Mouse (Mus musculus): ENCODE results near the gene Rere. TPM values are rescaled to one million over a fixed set of nuclear protein-coding genes. Genes with fewer than 3 reads are reported as not detected.
A peak's percentile ranks its signal among the peaks of the same experiment; 100 is the strongest.

The Rere gene
- polyA plus RNA-seq, 1 experiment from 2014 or later = 30.3 TPM

DNA sequence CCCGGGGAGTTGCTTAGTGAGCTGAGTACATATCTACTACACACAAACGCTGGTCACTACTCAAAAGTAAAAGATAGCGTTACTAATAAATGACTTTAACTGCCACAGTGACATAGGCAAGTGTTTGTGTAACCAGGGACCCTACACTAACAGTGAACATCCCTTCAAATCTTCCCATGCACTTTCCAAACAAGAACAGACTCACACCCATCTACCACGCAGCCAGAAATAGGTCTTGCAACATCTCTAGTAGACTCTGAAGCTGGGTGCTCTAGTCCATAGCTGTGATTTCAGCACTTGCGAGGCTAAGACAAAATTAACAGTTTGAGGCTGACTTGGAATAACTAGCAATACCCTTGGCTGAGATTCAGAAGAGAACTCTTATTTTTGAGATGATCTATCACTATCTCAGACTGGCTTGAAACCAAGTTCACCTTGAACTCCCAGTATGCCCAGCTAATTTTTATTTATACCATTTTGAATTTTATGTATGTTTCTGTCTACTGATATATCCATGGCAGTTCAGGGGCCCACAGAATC, 31.6 kb upstream of the Rere start:
- 65% methylated on average over 5 of the region's 5 CpGs for WGBS
- peaks cover 43% of the 10 kb centered on the region for H3K36me3 ChIP-seq (ENCODE audit: control insufficient read depth, insufficient read depth, low read length)

DNA sequence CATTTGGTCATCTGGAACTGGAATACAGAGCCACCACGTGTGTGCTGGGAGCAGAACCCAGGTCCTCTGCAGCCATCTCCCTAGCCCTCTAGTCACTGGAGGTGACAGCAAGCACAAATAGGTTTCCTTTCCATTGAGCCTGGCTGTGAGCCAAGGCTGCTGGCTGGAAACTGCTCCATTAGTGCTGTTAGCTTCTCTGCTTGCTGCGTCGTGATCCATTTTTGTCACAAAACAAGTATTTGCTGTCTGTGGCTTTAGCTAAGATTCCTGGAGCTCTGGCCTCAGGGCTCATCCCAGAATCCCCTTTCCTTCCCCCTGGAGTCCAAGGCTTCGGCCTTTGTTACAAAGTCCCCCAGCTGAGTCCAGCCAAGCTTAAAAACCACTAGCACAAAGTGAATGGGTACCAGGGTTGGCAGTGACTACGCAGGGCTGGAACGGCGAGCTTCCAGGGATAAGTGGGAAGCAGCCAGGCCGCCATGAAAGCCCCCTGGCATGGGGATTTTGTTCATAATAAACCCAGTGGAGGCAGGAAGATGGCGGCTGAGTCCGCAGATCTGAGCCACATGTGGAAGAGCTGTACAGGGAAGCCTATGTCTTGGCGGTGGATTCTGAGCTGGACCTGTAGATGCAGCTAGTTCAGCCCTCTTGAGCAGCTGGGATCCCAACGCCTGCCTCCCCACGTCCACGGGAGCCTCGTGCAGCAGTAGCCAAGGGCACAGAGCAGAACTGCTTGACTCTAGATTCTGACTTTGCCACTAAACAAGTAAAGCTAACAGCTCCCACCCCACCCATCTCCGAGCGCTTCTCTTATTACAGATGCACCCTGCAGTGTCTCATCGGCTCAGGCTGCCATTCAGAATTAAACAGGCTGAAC, 30.7 kb upstream of the Rere start:
- H3K9me3 ChIP-seq (ENCODE audit: control insufficient read depth, low read length) = no peaks in the 10 kb centered on the region
- H3K4me1 ChIP-seq (replicated peaks; ENCODE audit: control insufficient read depth, insufficient read depth, low read length) = 0 out of 2 replicates have a peak, but pooled peaks cover 2% of the 10 kb centered on the region
- WGBS = 54% methylated on average over 18 of the region's 18 CpGs
- H3K9ac ChIP-seq (ENCODE audit: low read length) = no peak overlapping the region
- H3K4me3 ChIP-seq (ENCODE audit: low read length) = no peak overlapping the region
- no peak overlapping the region for H3K4me2 ChIP-seq (ENCODE audit: low read depth, low read length)
- no peaks in the 10 kb centered on the region for H3K27me3 ChIP-seq (ENCODE audit: control insufficient read depth, insufficient read depth, low read depth, low read length)
- peak overlapping the region; percentile 39; the same call in 1 of the 2 replicates for H3K27ac ChIP-seq (ENCODE audit: low read length)
- ATAC-seq (ENCODE audit: low read depth) = no peak
- H3K36me3 ChIP-seq (ENCODE audit: control insufficient read depth, insufficient read depth, low read length) = peaks cover 38% of the 10 kb centered on the region

More for the DNA sequence above, 31.6 kb upstream of the Rere start:
- Histone ChIP-seq H3K4me2 (ENCODE audit: low read depth, low read length) (no peak overlapping the region), H3K4me1 (replicated peaks; ENCODE audit: control insufficient read depth, insufficient read depth, low read length) (0 out of 2 replicates have a peak, but pooled peaks cover 2% of the 10 kb centered on the region), H3K27ac (ENCODE audit: low read length) (no peak overlapping the region), H3K27me3 (ENCODE audit: control insufficient read depth, insufficient read depth, low read depth, low read length) (no peaks in the 10 kb centered on the region), H3K4me3 (ENCODE audit: low read length) (no peak overlapping the region), H3K9ac (ENCODE audit: low read length) (no peak overlapping the region), H3K9me3 (ENCODE audit: control insufficient read depth, low read length) (no peaks in the 10 kb centered on the region)
- ATAC-seq (ENCODE audit: low read depth) = no peak

GRCm38 (mm10) chr4:150254416-150254815, 27.0 kb upstream of the Rere start:
- Histone ChIP-seq H3K4me2 (ENCODE audit: low read depth, low read length) (no peak overlapping the region), H3K4me1 (replicated peaks; ENCODE audit: control insufficient read depth, insufficient read depth, low read length) (peaks cover 18% of the 10 kb centered on the region), H3K27ac (ENCODE audit: low read length) (no peak overlapping the region), H3K9me3 (ENCODE audit: control insufficient read depth, low read length) (no peaks in the 10 kb centered on the region), H3K27me3 (ENCODE audit: control insufficient read depth, insufficient read depth, low read depth, low read length) (no peaks in the 10 kb centered on the region), H3K9ac (ENCODE audit: low read length) (no peak overlapping the region), H3K4me3 (ENCODE audit: low read length) (no peak overlapping the region), H3K36me3 (ENCODE audit: control insufficient read depth, insufficient read depth, low read length) (peaks cover 7% of the 10 kb centered on the region)
- 66% methylated on average over 4 of the region's 4 CpGs for WGBS
- ATAC-seq (ENCODE audit: low read depth) = no peak

GRCm38 (mm10) chr4:150255181-150255580, 26.3 kb upstream of the Rere start:
- H3K27ac ChIP-seq (ENCODE audit: low read length) = no peak overlapping the region
- peaks cover 2% of the 10 kb centered on the region; the same call in 1 of the 2 replicates for H3K36me3 ChIP-seq (ENCODE audit: control insufficient read depth, insufficient read depth, low read length)
- no peak for ATAC-seq (ENCODE audit: low read depth)
- no peaks in the 10 kb centered on the region for H3K27me3 ChIP-seq (ENCODE audit: control insufficient read depth, insufficient read depth, low read depth, low read length)
- H3K9ac ChIP-seq (ENCODE audit: low read length) = no peak overlapping the region
- peaks cover 18% of the 10 kb centered on the region for H3K4me1 ChIP-seq (replicated peaks; ENCODE audit: control insufficient read depth, insufficient read depth, low read length)
- H3K9me3 ChIP-seq (ENCODE audit: control insufficient read depth, low read length) = no peaks in the 10 kb centered on the region
- H3K4me2 ChIP-seq (ENCODE audit: low read depth, low read length) = no peak overlapping the region
- H3K4me3 ChIP-seq (ENCODE audit: low read length) = no peak overlapping the region
- WGBS = 84% methylated on average over 7 of the region's 7 CpGs

DNA sequence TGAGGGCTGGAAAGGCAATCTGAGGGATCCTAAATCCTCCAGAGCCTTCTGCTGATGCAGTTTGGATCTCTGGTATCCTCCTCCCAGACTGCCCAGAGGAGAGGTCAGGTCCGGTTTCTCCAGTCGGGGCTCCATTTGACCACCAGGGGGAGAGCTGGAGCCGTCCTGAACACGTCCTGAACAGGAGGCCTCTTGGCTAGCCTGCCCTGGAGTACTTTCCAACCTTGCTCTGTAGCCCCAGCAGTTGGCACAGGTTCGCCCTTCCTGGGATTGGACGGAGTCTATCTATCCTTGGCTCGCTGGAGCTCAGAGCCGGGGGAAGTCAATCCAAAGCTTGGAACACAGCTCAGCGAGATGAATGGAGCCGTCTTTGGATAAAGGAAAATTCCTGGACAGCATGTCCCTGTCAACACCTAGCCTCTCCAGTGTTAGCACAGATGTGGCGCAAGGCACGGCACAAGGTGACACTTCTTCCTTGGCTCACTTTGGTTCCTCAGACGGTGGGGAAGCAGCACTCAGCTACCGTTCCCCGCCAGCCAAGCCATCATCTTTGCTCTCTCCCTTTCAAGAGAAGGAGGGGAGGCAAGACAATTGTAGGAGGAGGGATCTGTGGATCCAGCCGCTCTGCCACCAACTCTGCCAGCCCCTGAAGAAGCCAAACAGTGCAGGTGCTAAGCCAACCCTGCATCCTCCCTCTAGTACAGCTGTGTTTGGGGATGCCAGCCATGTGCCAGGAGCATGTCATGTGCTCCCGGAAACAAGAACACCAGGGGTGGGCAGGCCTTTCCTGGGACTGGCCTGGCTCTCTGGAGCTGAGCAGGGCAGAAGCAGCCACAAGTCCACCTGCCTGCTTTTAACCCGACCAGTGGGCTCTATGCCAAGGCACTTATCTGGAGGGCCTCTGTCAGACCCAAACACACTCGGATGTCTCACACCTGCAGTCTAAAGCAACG, 23.9 kb upstream of the Rere start:
- Histone ChIP-seq H3K36me3 (ENCODE audit: control insufficient read depth, insufficient read depth, low read length) (no peaks in the 10 kb centered on the region), H3K27ac (ENCODE audit: low read length) (peak overlapping the region; percentile 74), H3K9ac (ENCODE audit: low read length) (peak overlapping the region; percentile 31), H3K4me2 (ENCODE audit: low read depth, low read length) (peak overlapping the region; percentile 33), H3K9me3 (ENCODE audit: control insufficient read depth, low read length) (no peaks in the 10 kb centered on the region), H3K4me1 (replicated peaks; ENCODE audit: control insufficient read depth, insufficient read depth, low read length) (peaks cover 20% of the 10 kb centered on the region), H3K27me3 (ENCODE audit: control insufficient read depth, insufficient read depth, low read depth, low read length) (no peaks in the 10 kb centered on the region), H3K4me3 (ENCODE audit: low read length) (no peak overlapping the region)
- peak; percentile 87 for ATAC-seq (ENCODE audit: low read depth)
- WGBS = 23% methylated on average over 20 of the region's 20 CpGs

- Histone ChIP-seq H3K27ac (ENCODE audit: low read length) (peak overlapping the region; percentile 74), H3K36me3 (ENCODE audit: control insufficient read depth, insufficient read depth, low read length) (no peaks in the 10 kb centered on the region), H3K4me3 (ENCODE audit: low read length) (no peak overlapping the region), H3K9me3 (ENCODE audit: control insufficient read depth, low read length) (no peaks in the 10 kb centered on the region), H3K4me1 (replicated peaks; ENCODE audit: control insufficient read depth, insufficient read depth, low read length) (peaks cover 20% of the 10 kb centered on the region), H3K27me3 (ENCODE audit: control insufficient read depth, insufficient read depth, low read depth, low read length) (no peaks in the 10 kb centered on the region), H3K4me2 (ENCODE audit: low read depth, low read length) (peak overlapping the region; percentile 33), H3K9ac (ENCODE audit: low read length) (peak overlapping the region; percentile 31)
- WGBS = 43% methylated on average over 14 of the region's 14 CpGs
- ATAC-seq (ENCODE audit: low read depth) = no peak
Measured at GRCm38 (mm10) chr4:150258388-150258787, 23.1 kb upstream of the Rere start.

DNA sequence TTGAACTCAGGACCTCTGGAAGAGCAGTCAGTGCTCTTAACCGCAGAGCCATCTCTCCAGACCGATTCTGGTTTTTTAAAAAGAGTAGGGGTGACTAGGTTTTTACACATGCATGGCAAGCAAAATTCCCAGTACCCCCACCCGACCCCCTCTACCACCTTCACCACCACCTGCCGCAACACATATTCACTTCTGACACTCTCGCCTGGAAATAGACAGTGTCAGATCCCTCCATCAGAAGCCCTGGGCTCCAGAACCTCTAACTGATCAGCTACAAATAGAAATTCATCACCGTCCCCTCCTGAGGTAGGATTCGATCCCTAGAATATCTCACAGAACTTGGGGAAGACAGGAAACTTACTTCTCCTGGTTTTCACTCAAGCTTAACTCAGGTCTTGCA, 21.9 kb upstream of the Rere start:
- WGBS = 90% methylated on average over 7 of the region's 7 CpGs
- H3K4me2 ChIP-seq (ENCODE audit: low read depth, low read length) = no peak overlapping the region
- no peaks in the 10 kb centered on the region for H3K9me3 ChIP-seq (ENCODE audit: control insufficient read depth, low read length)
- no peak for ATAC-seq (ENCODE audit: low read depth)
- H3K4me1 ChIP-seq (replicated peaks; ENCODE audit: control insufficient read depth, insufficient read depth, low read length) = peaks cover 20% of the 10 kb centered on the region
- no peaks in the 10 kb centered on the region for H3K36me3 ChIP-seq (ENCODE audit: control insufficient read depth, insufficient read depth, low read length)
- H3K27me3 ChIP-seq (ENCODE audit: control insufficient read depth, insufficient read depth, low read depth, low read length) = no peaks in the 10 kb centered on the region
- no peak overlapping the region for H3K9ac ChIP-seq (ENCODE audit: low read length)
- H3K4me3 ChIP-seq (ENCODE audit: low read length) = no peak overlapping the region
- no peak overlapping the region for H3K27ac ChIP-seq (ENCODE audit: low read length)

GRCm38 (mm10) chr4:150260111-150260510, 21.3 kb upstream of the Rere start:
- Histone ChIP-seq H3K4me1 (replicated peaks; ENCODE audit: control insufficient read depth, insufficient read depth, low read length) (peaks cover 20% of the 10 kb centered on the region), H3K9me3 (ENCODE audit: control insufficient read depth, low read length) (no peaks in the 10 kb centered on the region), H3K27ac (ENCODE audit: low read length) (no peak overlapping the region), H3K36me3 (ENCODE audit: control insufficient read depth, insufficient read depth, low read length) (no peaks in the 10 kb centered on the region), H3K4me3 (ENCODE audit: low read length) (no peak overlapping the region), H3K4me2 (ENCODE audit: low read depth, low read length) (no peak overlapping the region), H3K27me3 (ENCODE audit: control insufficient read depth, insufficient read depth, low read depth, low read length) (no peaks in the 10 kb centered on the region), H3K9ac (ENCODE audit: low read length) (no peak overlapping the region)
- no peak for ATAC-seq (ENCODE audit: low read depth)
- 39% methylated on average over 7 of the region's 7 CpGs for WGBS

- Histone ChIP-seq H3K27me3 (ENCODE audit: control insufficient read depth, insufficient read depth, low read depth, low read length) (no peaks in the 10 kb centered on the region), H3K4me1 (replicated peaks; ENCODE audit: control insufficient read depth, insufficient read depth, low read length) (peaks cover 20% of the 10 kb centered on the region), H3K4me3 (ENCODE audit: low read length) (no peak overlapping the region), H3K36me3 (ENCODE audit: control insufficient read depth, insufficient read depth, low read length) (no peaks in the 10 kb centered on the region), H3K9me3 (ENCODE audit: control insufficient read depth, low read length) (no peaks in the 10 kb centered on the region), H3K4me2 (ENCODE audit: low read depth, low read length) (no peak overlapping the region), H3K27ac (ENCODE audit: low read length) (no peak overlapping the region), H3K9ac (ENCODE audit: low read length) (no peak overlapping the region)
- WGBS = 33% methylated on average over 6 of the region's 6 CpGs
- ATAC-seq (ENCODE audit: low read depth) = no peak
Measured at GRCm38 (mm10) chr4:150260745-150261144, 20.7 kb upstream of the Rere start.

Data from lung, embryonic 16.5 days (tissue).